Mouse (Mus musculus): ENCODE data around the gene Krtap4-6.

DNA sequence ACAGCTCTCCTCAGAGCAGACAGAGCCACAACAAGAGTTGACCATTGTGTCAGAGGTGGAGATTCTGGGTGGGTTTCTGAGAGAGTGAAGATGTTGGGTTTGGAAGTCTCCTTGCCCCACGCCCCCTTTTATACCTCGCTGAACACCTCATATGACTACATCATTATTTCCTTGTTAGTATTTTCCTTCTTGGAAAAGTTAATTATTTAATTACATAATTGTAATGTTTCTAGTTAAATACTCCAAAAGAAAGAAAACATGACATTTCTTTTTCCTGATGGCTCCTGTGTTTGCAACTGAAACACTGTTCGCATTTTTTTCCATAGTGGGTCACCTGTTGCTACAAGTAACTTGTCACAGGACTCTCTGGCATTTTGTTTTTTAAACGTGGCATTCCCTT is 37.6 kb downstream of the Krtap4-6 start, which contains the start of gene Krtap4-1:
- TF ChIP-seq POLR2A (IDR thresholded peaks at IDR 0.05; ENCODE audit: low read depth, low read length) (no peak), CTCF (conservative IDR thresholded peaks at IDR 0.05; ENCODE audit: insufficient read depth, insufficient read length, low read depth, low read length) (no peak)
